Mouse (Mus musculus): Measurements from ENCODE around the gene Rybp. TPM values are rescaled to one million over a fixed set of nuclear protein-coding genes. Genes with fewer than 3 reads are reported as not detected.

Gene Rybp
- polyA plus RNA-seq, 1 experiment = 28.6 TPM

- no peaks in the 10 kb centered on the region for H3K36me3 ChIP-seq (ENCODE audit: control insufficient read depth, insufficient read depth, low read length)
Observed at GRCm38 (mm10) chr6:100183344-100183743, 103.9 kb downstream of the Rybp start.

GRCm38 (mm10) chr6:100180883-100181262 lies 106.4 kb downstream of the Rybp start:
- TF ChIP-seq POLR2A (IDR thresholded peaks at IDR 0.05; ENCODE audit: control insufficient read depth, extremely low read depth, insufficient read depth, low read length, poor library complexity) (no peak), CTCF (IDR thresholded peaks at IDR 0.05; ENCODE audit: borderline replicate concordance, control insufficient read depth, extremely low read depth, insufficient read depth, low read length, poor library complexity) (no peak)
- no peak overlapping the region for H3K27ac ChIP-seq (ENCODE audit: control insufficient read depth, insufficient read depth, low read length)
- H3K4me3 ChIP-seq (ENCODE audit: control insufficient read depth, insufficient read depth, low read length) = no peak overlapping the region
- no peak for DNase-seq
- H3K4me1 ChIP-seq (replicated peaks; ENCODE audit: control insufficient read depth, insufficient read depth, low read length) = no peaks in the 10 kb centered on the region
- no peaks in the 10 kb centered on the region for H3K36me3 ChIP-seq (ENCODE audit: control insufficient read depth, insufficient read depth, low read length)
- H3K27me3 ChIP-seq (ENCODE audit: control insufficient read depth, insufficient read depth, low read length) = no peaks in the 10 kb centered on the region
- 91% methylated on average over 4 of the region's 4 CpGs for WGBS

More at GRCm38 (mm10) chr6:100183344-100183743, 103.9 kb downstream of the Rybp start:
- H3K27ac ChIP-seq (ENCODE audit: control insufficient read depth, insufficient read depth, low read length) = no peak overlapping the region
- no peaks in the 10 kb centered on the region for H3K4me1 ChIP-seq (replicated peaks; ENCODE audit: control insufficient read depth, insufficient read depth, low read length)
- no peak for DNase-seq
- H3K27me3 ChIP-seq (ENCODE audit: control insufficient read depth, insufficient read depth, low read length) = no peaks in the 10 kb centered on the region
- no peak overlapping the region for H3K4me3 ChIP-seq (ENCODE audit: control insufficient read depth, insufficient read depth, low read length)
- WGBS = 89% methylated on average over 3 of the region's 3 CpGs
- TF ChIP-seq POLR2A (IDR thresholded peaks at IDR 0.05; ENCODE audit: control insufficient read depth, extremely low read depth, insufficient read depth, low read length, poor library complexity) (no peak), CTCF (IDR thresholded peaks at IDR 0.05; ENCODE audit: borderline replicate concordance, control insufficient read depth, extremely low read depth, insufficient read depth, low read length, poor library complexity) (no peak)

DNA sequence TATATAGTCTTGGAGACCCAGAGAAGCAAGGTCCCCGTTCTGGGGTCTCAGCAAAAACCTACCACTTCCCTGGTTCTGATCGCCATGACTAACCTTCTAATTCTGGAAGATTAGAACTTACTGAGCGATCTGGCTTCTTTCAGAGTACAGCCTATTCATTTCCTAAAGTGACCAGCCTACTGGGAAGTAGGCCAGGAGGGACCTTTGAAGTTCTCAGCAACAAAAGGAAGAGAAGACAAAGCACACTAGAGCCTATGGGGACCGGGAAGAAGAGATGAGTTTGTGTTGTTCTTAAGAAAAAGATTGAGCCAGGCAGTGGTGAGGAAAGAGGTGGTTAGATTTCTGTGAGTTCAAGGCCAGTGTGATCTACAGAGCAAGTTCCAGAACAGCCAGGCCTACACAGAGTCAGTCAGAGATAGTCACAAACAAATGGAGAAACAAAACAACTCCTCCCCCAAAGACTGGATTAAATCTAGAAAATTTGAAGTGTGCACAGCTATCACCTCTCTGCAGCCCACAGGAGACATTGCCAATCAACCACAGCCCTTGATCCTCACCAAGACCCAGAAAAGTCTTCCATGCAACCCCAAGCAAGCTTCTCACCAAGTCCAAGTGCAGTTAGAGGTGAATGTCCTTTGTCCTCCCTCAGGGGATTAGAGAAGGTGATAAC lies 106.9 kb downstream of the Rybp start:
- TF ChIP-seq POLR2A (IDR thresholded peaks at IDR 0.05; ENCODE audit: control insufficient read depth, extremely low read depth, insufficient read depth, low read length, poor library complexity) (no peak), CTCF (IDR thresholded peaks at IDR 0.05; ENCODE audit: borderline replicate concordance, control insufficient read depth, extremely low read depth, insufficient read depth, low read length, poor library complexity) (no peak)
- no peak overlapping the region for H3K27ac ChIP-seq (ENCODE audit: control insufficient read depth, insufficient read depth, low read length)
- DNase-seq = no peak
- no peak overlapping the region for H3K4me3 ChIP-seq (ENCODE audit: control insufficient read depth, insufficient read depth, low read length)
- WGBS = 87% methylated on average over 4 of the region's 4 CpGs
- H3K36me3 ChIP-seq (ENCODE audit: control insufficient read depth, insufficient read depth, low read length) = no peaks in the 10 kb centered on the region
- H3K4me1 ChIP-seq (replicated peaks; ENCODE audit: control insufficient read depth, insufficient read depth, low read length) = no peaks in the 10 kb centered on the region
- no peaks in the 10 kb centered on the region for H3K27me3 ChIP-seq (ENCODE audit: control insufficient read depth, insufficient read depth, low read length)

GRCm38 (mm10) chr6:100178830-100179229 lies 108.5 kb downstream of the Rybp start:
- Histone ChIP-seq H3K27me3 (ENCODE audit: control insufficient read depth, insufficient read depth, low read length) (no peaks in the 10 kb centered on the region), H3K4me3 (ENCODE audit: control insufficient read depth, insufficient read depth, low read length) (no peak overlapping the region), H3K4me1 (replicated peaks; ENCODE audit: control insufficient read depth, insufficient read depth, low read length) (no peaks in the 10 kb centered on the region), H3K27ac (ENCODE audit: control insufficient read depth, insufficient read depth, low read length) (no peak overlapping the region), H3K36me3 (ENCODE audit: control insufficient read depth, insufficient read depth, low read length) (no peaks in the 10 kb centered on the region)
- TF ChIP-seq POLR2A (IDR thresholded peaks at IDR 0.05; ENCODE audit: control insufficient read depth, extremely low read depth, insufficient read depth, low read length, poor library complexity) (no peak), CTCF (IDR thresholded peaks at IDR 0.05; ENCODE audit: borderline replicate concordance, control insufficient read depth, extremely low read depth, insufficient read depth, low read length, poor library complexity) (no peak)
- no peak for DNase-seq
- WGBS = 89% methylated on average over 3 of the region's 3 CpGs

Measured in thymus, adult 2 months (tissue).